Mouse (Mus musculus): ENCODE measurements around the gene Tmem262. TPM values are rescaled to one million over a fixed set of nuclear protein-coding genes. Genes with fewer than 3 reads are reported as not detected.
A peak's percentile ranks its signal among the peaks of the same experiment; 100 is the strongest.
"Not testable (repeated sequence)": the region's sequence is repeated elsewhere in the genome, so short reads cannot be mapped to it uniquely, and the experiment has no call there.

Gene Tmem262
- not detected in 2 replicates for polyA plus RNA-seq (2015; fragmentation: Nextera tagmentation; extraction: Ambion mirVana)

- H3K36me3 ChIP-seq = peaks cover 40% of the 10 kb centered on the region
- 91% methylated on average over 12 of the region's 12 CpGs for WGBS
- H3K27me3 ChIP-seq = no peaks in the 10 kb centered on the region
- H3K4me2 ChIP-seq = no peak within 1 kb of the TSS
- peaks cover 36% of the 10 kb centered on the region for H3K4me1 ChIP-seq (replicated peaks)
- no peak within 1 kb of the TSS for H3K27ac ChIP-seq (replicated peaks)
- no peak within 1 kb of the TSS for H3K9ac ChIP-seq
- no peak within 1 kb of the TSS for H3K4me3 ChIP-seq
- ATAC-seq (ENCODE audit: low read depth) = no peak
- H3K9me3 ChIP-seq = no peaks in the 10 kb centered on the region
These were observed at the start of gene Tmem262 for GRCm38 (mm10) chr19:6079983-6080480. TSS of gene Tmem262 (plus strand) at chr19:6080033.

GRCm38 (mm10) chr19:6030520-6031280 is 49.1 kb upstream of the Tmem262 start:
- Histone ChIP-seq H3K9ac (no peak overlapping the region), H3K9me3 (no peaks in the 10 kb centered on the region), H3K36me3 (no peaks in the 10 kb centered on the region), H3K27ac (replicated peaks) (no peak overlapping the region), H3K27me3 (no peaks in the 10 kb centered on the region), H3K4me1 (replicated peaks) (no peaks in the 10 kb centered on the region), H3K4me3 (no peak overlapping the region), H3K4me2 (no peak overlapping the region)
- WGBS = 79% methylated on average over 14 of the region's 14 CpGs
- ATAC-seq (ENCODE audit: low read depth) = no peak

- ATAC-seq (ENCODE audit: low read depth) = no peak
- WGBS = 82% methylated on average over 9 of the region's 9 CpGs
- H3K27me3 ChIP-seq = no peaks in the 10 kb centered on the region
These were observed 43.8 kb upstream of the Tmem262 start for GRCm38 (mm10) chr19:6035966-6036585.

GRCm38 (mm10) chr19:6037695-6038094 is 42.1 kb upstream of the Tmem262 start:
- H3K9ac ChIP-seq = no peak overlapping the region
- H3K4me1 ChIP-seq (replicated peaks) = peaks cover 9% of the 10 kb centered on the region; the same call in 1 of the 2 replicates
- H3K4me2 ChIP-seq = no peak overlapping the region
- no peak for ATAC-seq (ENCODE audit: low read depth)
- no peaks in the 10 kb centered on the region for H3K27me3 ChIP-seq
- no peaks in the 10 kb centered on the region for H3K9me3 ChIP-seq
- H3K27ac ChIP-seq (replicated peaks) = no peak overlapping the region
- no peak overlapping the region for H3K4me3 ChIP-seq
- H3K36me3 ChIP-seq = no peaks in the 10 kb centered on the region

More at GRCm38 (mm10) chr19:6035966-6036585, 43.8 kb upstream of the Tmem262 start:
- Histone ChIP-seq H3K9me3 (no peaks in the 10 kb centered on the region), H3K36me3 (no peaks in the 10 kb centered on the region), H3K27ac (replicated peaks) (no peak overlapping the region), H3K4me2 (no peak overlapping the region), H3K9ac (no peak overlapping the region), H3K4me1 (replicated peaks) (no peaks in the 10 kb centered on the region), H3K4me3 (no peak overlapping the region)

GRCm38 (mm10) chr19:6038326-6038725 is 41.5 kb upstream of the Tmem262 start:
- no peak overlapping the region for H3K9ac ChIP-seq
- H3K4me2 ChIP-seq = no peak overlapping the region
- no peaks in the 10 kb centered on the region for H3K9me3 ChIP-seq
- no peaks in the 10 kb centered on the region for H3K36me3 ChIP-seq
- 79% methylated on average over 7 of the region's 7 CpGs for WGBS
- ATAC-seq (ENCODE audit: low read depth) = no peak
- peaks cover 9% of the 10 kb centered on the region; the same call in 1 of the 2 replicates for H3K4me1 ChIP-seq (replicated peaks)
- H3K27ac ChIP-seq (replicated peaks) = no peak overlapping the region
- H3K4me3 ChIP-seq = no peak overlapping the region
- H3K27me3 ChIP-seq = no peaks in the 10 kb centered on the region

- Histone ChIP-seq H3K4me3 (no peak overlapping the region), H3K9me3 (no peaks in the 10 kb centered on the region), H3K27me3 (no peaks in the 10 kb centered on the region), H3K36me3 (no peaks in the 10 kb centered on the region), H3K4me1 (replicated peaks) (peaks cover 12% of the 10 kb centered on the region), H3K27ac (replicated peaks) (no peak overlapping the region), H3K9ac (no peak overlapping the region), H3K4me2 (no peak overlapping the region)
- no peak for ATAC-seq (ENCODE audit: low read depth)
These were observed 39.8 kb upstream of the Tmem262 start for GRCm38 (mm10) chr19:6040002-6040401.

- Histone ChIP-seq H3K9me3 (no peaks in the 10 kb centered on the region), H3K4me3 (no peak overlapping the region), H3K4me1 (replicated peaks) (peaks cover 20% of the 10 kb centered on the region), H3K27me3 (no peaks in the 10 kb centered on the region), H3K4me2 (no peak overlapping the region), H3K36me3 (no peaks in the 10 kb centered on the region), H3K27ac (replicated peaks) (no peak overlapping the region; the same call in 1 of the 2 replicates), H3K9ac (peak overlapping the region; percentile 45)
- 77% methylated on average over 9 of the region's 9 CpGs for WGBS
- ATAC-seq (ENCODE audit: low read depth) = no peak
These were observed 37.5 kb upstream of the Tmem262 start for GRCm38 (mm10) chr19:6042293-6042692.

- H3K9me3 ChIP-seq; H3K27ac ChIP-seq (replicated peaks); ATAC-seq (ENCODE audit: low read depth); H3K9ac ChIP-seq; H3K4me2 ChIP-seq; H3K4me3 ChIP-seq; H3K27me3 ChIP-seq: not testable (repeated sequence)
- H3K4me1 ChIP-seq (replicated peaks) = peaks cover 36% of the 10 kb centered on the region
- peaks cover 12% of the 10 kb centered on the region for H3K36me3 ChIP-seq
- WGBS = 70% methylated on average over 4 of the region's 4 CpGs
These were observed 35.7 kb upstream of the Tmem262 start for GRCm38 (mm10) chr19:6044102-6044501.

GRCm38 (mm10) chr19:6045366-6046293 is 34.2 kb upstream of the Tmem262 start:
- 19% methylated on average over 20 of the region's 20 CpGs for WGBS
- Histone ChIP-seq H3K27me3 (no peaks in the 10 kb centered on the region), H3K4me3 (peak overlapping the region; percentile 88), H3K36me3 (peaks cover 27% of the 10 kb centered on the region), H3K4me1 (replicated peaks) (peaks cover 36% of the 10 kb centered on the region), H3K9ac (peak overlapping the region; percentile 95), H3K27ac (replicated peaks) (peak overlapping the region; percentile 99), H3K4me2 (peak overlapping the region; percentile 99), H3K9me3 (no peaks in the 10 kb centered on the region)
- peak; percentile 51 for ATAC-seq (ENCODE audit: low read depth)

- Histone ChIP-seq H3K27ac (replicated peaks) (peak within 1 kb of the TSS; percentile 99), H3K4me3 (peak within 1 kb of the TSS; percentile 88), H3K9ac (peak within 1 kb of the TSS; percentile 95), H3K36me3 (peaks cover 36% of the 10 kb centered on the region), H3K4me1 (replicated peaks) (peaks cover 36% of the 10 kb centered on the region), H3K4me2 (peak within 1 kb of the TSS; percentile 99), H3K9me3 (no peaks in the 10 kb centered on the region), H3K27me3 (no peaks in the 10 kb centered on the region)
- ATAC-seq (ENCODE audit: low read depth) = peak; percentile 93
- WGBS = under 1% methylated on average over 65 of the region's 65 CpGs
These were observed 33.3 kb upstream of the Tmem262 start, which contains the start of gene Syvn1 for GRCm38 (mm10) chr19:6046294-6047153. TSS of gene Syvn1 (plus strand) at chr19:6046576.

Data from neural tube, embryonic 13.5 days (tissue).